Mouse (Mus musculus) thymus, adult 2 months (tissue): Measurements from ENCODE around the gene Snap47.

Source experiments
- CTCF ChIP-seq: fragments of 200-500 bp; IDR thresholded peaks from 2 replicates; pipeline ENCODE4 v1.5.1; 2012; ENCODE audit warnings: mild to moderate bottlenecking, control low read depth, low read length, moderate library complexity, borderline replicate concordance; ENCODE audit not compliant: control insufficient read depth, poor library complexity, insufficient read depth; ENCODE audit errors: extremely low read depth
- POLR2A ChIP-seq: fragments of 200-500 bp; IDR thresholded peaks from 2 replicates; pipeline ENCODE4 v1.6.1; 2012; ENCODE audit warnings: mild to moderate bottlenecking, low read length, control low read depth, moderate library complexity; ENCODE audit not compliant: control insufficient read depth, poor library complexity, insufficient read depth; ENCODE audit errors: extremely low read depth

DNA sequence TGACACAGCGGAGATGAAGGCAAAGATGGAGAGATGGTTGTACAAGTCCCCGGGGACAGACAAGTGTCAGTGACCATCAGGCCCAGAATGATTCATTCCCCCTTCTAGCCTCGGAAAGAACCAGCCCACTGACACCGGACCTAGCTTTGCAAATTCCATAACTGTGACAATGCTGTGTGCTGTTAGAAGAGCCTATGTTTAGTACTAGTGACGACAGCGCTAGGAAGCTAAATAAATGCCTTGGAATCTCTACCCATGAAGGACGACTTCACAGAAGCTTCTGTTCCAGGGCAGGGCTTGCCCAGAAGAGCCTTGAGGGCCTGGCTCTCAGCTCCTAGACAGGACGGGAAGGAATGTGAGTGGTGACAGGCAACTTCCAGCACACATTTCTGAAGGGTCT lies 35.2 kb upstream of the Snap47 start:
- no peak for TF ChIP-seq CTCF
- TF ChIP-seq POLR2A = no peak
